Mouse (Mus musculus): ENCODE measurements at regions not wholly inside any gene's neighbourhood (a gene's known extent, or its start where the extent isn't known, plus 50 kb on each side); places are given as distances from the start of the nearest gene placed in this dataset.

GRCm38 (mm10) chr8:107872121-107872520 lies 70.3 kb upstream of the Zfhx3 start:
- no peaks in the 10 kb centered on the region for H3K36me3 ChIP-seq (ENCODE audit: insufficient read depth)
- H3K9ac ChIP-seq, result peak overlapping the region; percentile 44; the same call in 1 of the 2 replicates
- peak overlapping the region; percentile 44 for H3K4me2 ChIP-seq (ENCODE audit: low read depth)
- no peaks in the 10 kb centered on the region for H3K4me1 ChIP-seq (ENCODE audit: insufficient read depth)
- DNase-seq, result peak; percentile 49
- no peaks in the 10 kb centered on the region for H3K27me3 ChIP-seq (ENCODE audit: insufficient read depth, low read length)
- no peak for TF ChIP-seq CTCF (IDR thresholded peaks at IDR 0.05; ENCODE audit: low read depth)
- no peak overlapping the region for H3K27ac ChIP-seq (ENCODE audit: low read depth, low read length)
- ATAC-seq, result peak; percentile 42; the same call in 1 of the 2 replicates
- no peaks in the 10 kb centered on the region for H3K9me3 ChIP-seq (ENCODE audit: low read length)
- 15% methylated on average over 11 of the region's 11 CpGs for WGBS
- 0 out of 2 replicates have a peak overlapping the region, but pooled peaks have one; percentile 18 for H3K4me3 ChIP-seq (ENCODE audit: low read depth, low read length)

GRCm38 (mm10) chr8:107876455-107876854 lies 66.0 kb upstream of the Zfhx3 start:
- DNase-seq, result no peak
- Histone ChIP-seq H3K9ac (no peak overlapping the region), H3K4me1 (ENCODE audit: insufficient read depth) (no peaks in the 10 kb centered on the region), H3K4me2 (ENCODE audit: low read depth) (no peak overlapping the region), H3K27me3 (ENCODE audit: insufficient read depth, low read length) (no peaks in the 10 kb centered on the region), H3K27ac (ENCODE audit: low read depth, low read length) (no peak overlapping the region), H3K4me3 (ENCODE audit: low read depth, low read length) (no peak overlapping the region), H3K36me3 (ENCODE audit: insufficient read depth) (no peaks in the 10 kb centered on the region), H3K9me3 (ENCODE audit: low read length) (no peaks in the 10 kb centered on the region)
- WGBS, result 21% methylated on average over 2 of the region's 2 CpGs
- no peak for ATAC-seq
- TF ChIP-seq CTCF (IDR thresholded peaks at IDR 0.05; ENCODE audit: low read depth), result no peak

- Histone ChIP-seq H3K9ac (no peak overlapping the region), H3K4me1 (ENCODE audit: insufficient read depth) (no peaks in the 10 kb centered on the region), H3K9me3 (ENCODE audit: low read length) (no peaks in the 10 kb centered on the region), H3K4me2 (ENCODE audit: low read depth) (no peak overlapping the region), H3K4me3 (ENCODE audit: low read depth, low read length) (no peak overlapping the region), H3K36me3 (ENCODE audit: insufficient read depth) (no peaks in the 10 kb centered on the region), H3K27me3 (ENCODE audit: insufficient read depth, low read length) (no peaks in the 10 kb centered on the region), H3K27ac (ENCODE audit: low read depth, low read length) (no peak overlapping the region)
- 13% methylated on average over 7 of the region's 7 CpGs for WGBS
- TF ChIP-seq CTCF (IDR thresholded peaks at IDR 0.05; ENCODE audit: low read depth), result peak; percentile 85
- peak; percentile 91 for DNase-seq
- ATAC-seq, result peak; percentile 69; the same call in 1 of the 2 replicates
Measured at GRCm38 (mm10) chr8:107881851-107882250, 60.6 kb upstream of the Zfhx3 start.

DNA sequence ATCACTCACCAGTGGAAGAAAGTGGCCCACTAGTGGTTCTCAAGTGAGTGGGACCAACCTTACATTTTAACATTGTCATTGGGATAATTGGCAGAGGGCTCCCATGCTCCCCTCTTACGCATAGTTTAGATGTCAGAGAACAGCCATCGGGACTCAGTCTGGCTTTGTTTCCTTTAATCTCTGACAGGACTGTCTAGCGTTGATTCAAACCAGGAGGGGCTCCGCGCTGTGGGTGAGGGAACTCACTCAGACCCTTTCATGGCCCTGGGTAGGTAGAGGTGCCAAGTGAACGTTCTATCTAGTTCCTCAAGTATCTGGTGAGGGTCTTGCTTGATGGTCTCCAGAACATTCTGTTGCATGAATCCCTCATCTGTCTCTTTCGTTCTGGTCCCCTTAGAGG lies 56.9 kb upstream of the Zfhx3 start:
- Histone ChIP-seq H3K9ac (no peak overlapping the region), H3K36me3 (ENCODE audit: insufficient read depth) (no peaks in the 10 kb centered on the region), H3K4me2 (ENCODE audit: low read depth) (no peak overlapping the region), H3K4me1 (ENCODE audit: insufficient read depth) (no peaks in the 10 kb centered on the region), H3K9me3 (ENCODE audit: low read length) (no peaks in the 10 kb centered on the region), H3K27ac (ENCODE audit: low read depth, low read length) (no peak overlapping the region), H3K27me3 (ENCODE audit: insufficient read depth, low read length) (no peaks in the 10 kb centered on the region), H3K4me3 (ENCODE audit: low read depth, low read length) (no peak overlapping the region)
- 55% methylated on average over 7 of the region's 7 CpGs for WGBS
- ATAC-seq (no peak), DNase-seq (no peak)
- no peak for TF ChIP-seq CTCF (IDR thresholded peaks at IDR 0.05; ENCODE audit: low read depth)

DNA sequence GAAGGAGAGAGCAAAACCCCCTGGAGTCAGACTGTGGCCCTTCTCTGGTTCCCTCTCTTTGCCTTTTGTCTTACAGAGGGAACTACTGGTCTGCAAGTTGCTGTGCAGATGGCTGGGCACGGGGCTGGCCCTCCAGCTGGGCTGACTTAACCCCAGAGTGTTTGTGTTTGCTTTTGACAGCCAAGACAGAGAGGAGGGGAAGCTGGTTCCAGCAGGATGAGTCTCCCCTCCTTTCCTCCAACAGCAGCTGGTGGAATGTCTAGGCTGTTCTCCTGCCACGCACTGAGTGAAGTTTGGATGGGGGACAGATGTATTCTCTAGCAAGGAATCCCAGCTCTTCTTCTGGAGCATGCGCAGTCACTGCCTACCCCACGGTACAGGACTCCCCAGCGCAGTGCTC lies 56.5 kb upstream of the Zfhx3 start:
- Histone ChIP-seq H3K4me1 (ENCODE audit: insufficient read depth) (no peaks in the 10 kb centered on the region), H3K4me2 (ENCODE audit: low read depth) (no peak overlapping the region), H3K27ac (ENCODE audit: low read depth, low read length) (no peak overlapping the region), H3K4me3 (ENCODE audit: low read depth, low read length) (no peak overlapping the region), H3K9me3 (ENCODE audit: low read length) (no peaks in the 10 kb centered on the region), H3K9ac (no peak overlapping the region), H3K27me3 (ENCODE audit: insufficient read depth, low read length) (no peaks in the 10 kb centered on the region), H3K36me3 (ENCODE audit: insufficient read depth) (no peaks in the 10 kb centered on the region)
- ATAC-seq (no peak), DNase-seq (no peak)
- no peak for TF ChIP-seq CTCF (IDR thresholded peaks at IDR 0.05; ENCODE audit: low read depth)
- WGBS, result 68% methylated on average over 5 of the region's 5 CpGs

DNA sequence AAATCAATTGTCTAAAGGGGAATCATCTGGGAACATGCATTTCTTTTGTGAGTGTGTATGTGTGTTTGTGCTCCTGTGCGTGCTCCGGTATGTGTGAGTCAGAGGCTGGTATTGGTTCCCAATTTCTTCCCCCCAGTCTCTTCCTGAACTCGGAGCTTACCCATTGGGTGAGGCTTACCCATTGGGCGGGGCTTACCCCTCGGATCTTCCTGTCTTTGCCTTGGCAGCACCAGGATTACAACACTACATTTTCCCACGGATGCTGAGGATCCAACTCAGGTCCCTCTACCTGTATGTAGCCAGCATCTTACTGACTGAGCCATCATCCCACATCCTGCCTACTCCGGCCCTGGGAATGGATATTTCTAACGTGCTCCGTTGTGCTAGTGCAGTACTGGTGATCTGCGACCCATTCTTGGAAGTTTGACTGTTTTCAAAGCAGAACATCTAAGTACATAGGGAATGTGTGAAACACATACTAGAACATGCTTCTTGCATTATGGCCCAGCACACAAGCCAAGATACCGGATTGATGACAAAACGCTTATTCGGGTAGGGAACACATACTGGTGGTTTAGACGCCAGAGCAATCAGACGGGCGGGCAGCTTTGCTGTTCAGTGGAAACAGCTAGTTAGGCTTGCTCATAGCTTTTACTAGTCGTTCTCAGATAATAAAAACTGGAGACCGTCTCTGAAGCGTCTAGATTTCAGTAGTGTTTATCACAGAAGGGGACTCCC lies 55.8 kb upstream of the Zfhx3 start:
- no peak overlapping the region for H3K9ac ChIP-seq
- no peak overlapping the region for H3K4me3 ChIP-seq (ENCODE audit: low read depth, low read length)
- no peak for ATAC-seq
- H3K9me3 ChIP-seq (ENCODE audit: low read length), result no peaks in the 10 kb centered on the region
- no peaks in the 10 kb centered on the region for H3K36me3 ChIP-seq (ENCODE audit: insufficient read depth)
- H3K27me3 ChIP-seq (ENCODE audit: insufficient read depth, low read length), result no peaks in the 10 kb centered on the region
- 76% methylated on average over 19 of the region's 19 CpGs for WGBS
- TF ChIP-seq CTCF (IDR thresholded peaks at IDR 0.05; ENCODE audit: low read depth), result no peak
- DNase-seq, result no peak
- no peak overlapping the region for H3K4me2 ChIP-seq (ENCODE audit: low read depth)
- no peak overlapping the region for H3K27ac ChIP-seq (ENCODE audit: low read depth, low read length)
- no peaks in the 10 kb centered on the region for H3K4me1 ChIP-seq (ENCODE audit: insufficient read depth)

- no peak for TF ChIP-seq CTCF (IDR thresholded peaks at IDR 0.05; ENCODE audit: low read depth)
- Histone ChIP-seq H3K4me1 (ENCODE audit: insufficient read depth) (no peaks in the 10 kb centered on the region), H3K4me2 (ENCODE audit: low read depth) (no peak overlapping the region), H3K27ac (ENCODE audit: low read depth, low read length) (no peak overlapping the region), H3K9me3 (ENCODE audit: low read length) (no peaks in the 10 kb centered on the region), H3K36me3 (ENCODE audit: insufficient read depth) (no peaks in the 10 kb centered on the region), H3K9ac (no peak overlapping the region), H3K27me3 (ENCODE audit: insufficient read depth, low read length) (no peaks in the 10 kb centered on the region), H3K4me3 (ENCODE audit: low read depth, low read length) (no peak overlapping the region)
- ATAC-seq (no peak), DNase-seq (no peak)
- WGBS, result 56% methylated on average over 10 of the region's 10 CpGs
Measured at GRCm38 (mm10) chr8:107887333-107887732, 55.1 kb upstream of the Zfhx3 start.
